In the genomic region with DNA sequence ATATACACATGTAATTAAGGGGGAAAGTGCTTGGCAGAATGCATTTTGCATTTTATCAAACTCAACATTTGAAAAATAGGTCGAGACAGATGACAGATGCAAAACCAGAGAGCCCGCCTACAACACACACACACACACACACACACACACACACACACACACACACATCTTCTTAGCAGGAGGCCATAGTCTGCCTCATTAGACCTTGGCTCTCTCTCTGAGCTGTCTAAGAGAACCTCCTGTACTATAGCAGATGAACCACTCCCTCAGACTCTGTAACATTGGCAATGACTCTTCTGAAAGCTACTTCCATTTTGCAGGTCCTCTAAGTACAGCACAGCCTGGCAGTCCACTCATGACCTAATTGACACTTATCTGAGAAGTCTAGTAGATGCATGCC, we compare ENCODE assay signal across 17 mouse cellular contexts.
A peak's percentile ranks its signal among the peaks of the same experiment; 100 is the strongest.
DNase-seq lines count a peak whose midpoint lies in the region.
"Had no signal": no experiment of that assay in that cellular context is flagged by ENCODE, and none has a peak within 500 bp of the region (broad histone marks: within the 10 kb centered on the region; RNA-seq: fewer than 3 reads in every experiment).

No protein-coding gene starts in this region.

- intact Hi-C loops in heart, postnatal 14 days (cut with DNase I): no loop called here

- DNase-seq in cerebellum, postnatal 10 days: peak; percentile 60 to 62
- DNase-seq in cerebellum, adult 11 months: no peak
- peak; percentile 27 for DNase-seq in heart, adult 11 months
- no peak for DNase-seq in heart, postnatal 14 days
- DNase-seq in retina, postnatal 1 day: peak; percentile 5
- DNase-seq in retina, embryonic 14.5 days (ENCODE audit: low spot score): no peak
- no peak for DNase-seq in right cerebral cortex, adult 2 months (ENCODE audit: low spot score in 2 of 2)
- DNase-seq: adrenal gland, adult 8-10 months; adrenal gland, postnatal 36 days; B cell, adult 2 months; cerebellum, adult 11-12 months; cerebellum, adult 9-10 months; embryo, embryonic 11 days; gastrocnemius, postnatal 36 days; heart, adult 18-20 months; heart, postnatal 10 days; kidney, adult 11 months had no signal

Comparison
In these comparisons a context has a peak if more than half of its experiments do, and no peak if none do; other contexts are left out.
1. DNase-seq: peak in cerebellum, postnatal 10 days (2 of 2), heart, adult 11 months (single experiment) and retina, postnatal 1 day (single experiment); none in cerebellum, adult 11 months (single experiment), heart, postnatal 14 days (0 of 2), retina, embryonic 14.5 days (single experiment) and right cerebral cortex, adult 2 months (0 of 2).